In the genomic region with DNA sequence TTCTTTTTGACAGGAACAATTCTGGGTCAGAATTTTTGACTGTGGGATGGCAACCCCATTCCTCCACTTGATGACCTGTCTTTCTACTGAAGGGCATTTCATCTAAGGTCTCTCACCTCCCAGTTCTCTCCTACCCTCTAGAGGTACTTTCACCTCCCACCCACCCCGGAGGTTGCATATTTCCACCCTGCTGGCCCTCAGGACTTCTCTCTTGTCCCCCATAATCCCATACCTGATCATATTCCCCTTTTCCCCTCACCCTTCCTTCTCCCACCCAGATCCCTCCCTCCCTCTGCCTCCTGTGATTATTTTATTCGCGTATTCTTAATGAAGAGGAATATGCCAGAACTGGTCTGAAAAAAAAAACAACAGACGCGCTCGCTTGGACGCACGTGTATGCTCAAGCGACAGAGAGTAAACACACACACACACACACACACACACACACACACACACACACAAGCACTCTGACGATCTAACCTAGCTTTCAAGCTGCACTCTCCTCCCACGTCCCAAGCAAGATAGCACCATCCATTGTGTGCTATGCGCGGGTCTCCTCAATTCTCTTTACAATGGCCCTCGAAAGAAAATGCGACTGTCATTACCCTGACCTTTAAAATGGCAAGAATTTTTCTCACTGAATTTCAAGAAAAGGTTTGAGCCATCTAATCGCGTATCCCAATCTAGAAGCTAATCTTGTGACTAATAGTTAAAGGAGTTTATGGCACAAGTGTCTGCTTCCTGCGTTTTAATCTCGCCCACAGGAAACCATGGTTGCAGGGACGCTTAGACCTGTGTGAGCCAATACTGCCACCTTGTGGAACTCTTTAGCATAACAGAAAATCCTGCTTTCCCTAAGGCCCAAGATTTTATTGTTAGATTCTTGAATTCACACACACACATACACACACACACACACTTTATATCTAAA, we compare ENCODE assay signal across 8 mouse cellular contexts.
DNase-seq lines count a peak whose midpoint lies in the region; ATAC-seq and TF ChIP-seq lines count a peak whose summit lies in the region.

No protein-coding gene starts in this region.

- peak; percentile 82 for TF ChIP-seq CTCF in E14TG2a.4 (conservative IDR thresholded peaks at IDR 0.05; ENCODE audit: low read length)
- TF ChIP-seq CTCF in liver, adult 2 months (IDR thresholded peaks at IDR 0.05; ENCODE audit: low read depth, low read length) = peak; percentile 72

- WGBS in embryonic facial prominence, embryonic 12.5 days = 21% methylated on average over 20 of the region's 20 CpGs
- WGBS in heart, embryonic 16.5 days = 12% methylated on average over 20 of the region's 20 CpGs
- 7% methylated on average over 20 of the region's 20 CpGs for WGBS in liver, adult 2 months

- H3K27me3 ChIP-seq in E14TG2a.4 (ENCODE audit: insufficient read depth, low read length) = peaks cover 7% of the 10 kb centered on the region; the same call in 1 of the 2 replicates
- H3K27me3 ChIP-seq in embryonic facial prominence, embryonic 12.5 days = 0 out of 2 replicates have a peak, but pooled peaks cover 2% of the 10 kb centered on the region
- H3K27me3 ChIP-seq in heart, embryonic 16.5 days (ENCODE audit: control insufficient read depth, insufficient read depth, low read length) = no peaks in the 10 kb centered on the region
- no peaks in the 10 kb centered on the region for H3K27me3 ChIP-seq in liver, adult 2 months (ENCODE audit: control insufficient read depth, insufficient read depth, low read length)

- peak overlapping the region; percentile 59 for H3K4me2 ChIP-seq in embryonic facial prominence, embryonic 12.5 days (replicated peaks)
- H3K4me2 ChIP-seq in heart, embryonic 16.5 days (ENCODE audit: low read depth, low read length) = peak overlapping the region; percentile 57

- H3K4me3 ChIP-seq in E14TG2a.4 (replicated peaks; ENCODE audit: low read length) = no peak overlapping the region
- H3K4me3 ChIP-seq in embryonic facial prominence, embryonic 12.5 days = peak overlapping the region; percentile 30
- peak overlapping the region; percentile 44 for H3K4me3 ChIP-seq in heart, embryonic 16.5 days (ENCODE audit: low read length)
- no peak overlapping the region for H3K4me3 ChIP-seq in liver, adult 2 months (ENCODE audit: insufficient read depth, low read depth, low read length)

- H3K4me1 ChIP-seq in E14TG2a.4 (replicated peaks; ENCODE audit: low read depth, low read length) = peaks cover 54% of the 10 kb centered on the region
- no peaks in the 10 kb centered on the region for H3K4me1 ChIP-seq in embryonic facial prominence, embryonic 12.5 days
- H3K4me1 ChIP-seq in heart, embryonic 16.5 days (ENCODE audit: control insufficient read depth, insufficient read depth, low read length) = no peaks in the 10 kb centered on the region
- H3K4me1 ChIP-seq in liver, adult 2 months (ENCODE audit: control insufficient read depth, insufficient read depth, low read length) = peaks cover 2% of the 10 kb centered on the region

- no peaks in the 10 kb centered on the region for H3K79me2 ChIP-seq in liver, adult 2 months (ENCODE audit: control insufficient read depth, insufficient read depth, low read length)

- ATAC-seq in embryonic facial prominence, embryonic 12.5 days (ENCODE audit: insufficient number of reproducible peaks, insufficient read depth, low FRiP score, low TSS enrichment) = peak; percentile 53; the same call in 1 of the 2 replicates
- ATAC-seq in heart, embryonic 16.5 days (replicated peaks; ENCODE audit: extremely low read depth, insufficient read depth, low FRiP score) = 0 out of 2 replicates have a peak, but pooled peaks have one; percentile 37

- H3K36me3 ChIP-seq in E14TG2a.4 (ENCODE audit: insufficient read depth, low read length) = no peaks in the 10 kb centered on the region
- H3K36me3 ChIP-seq in embryonic facial prominence, embryonic 12.5 days = no peaks in the 10 kb centered on the region
- H3K36me3 ChIP-seq in heart, embryonic 16.5 days (ENCODE audit: control insufficient read depth, insufficient read depth) = no peaks in the 10 kb centered on the region
- no peaks in the 10 kb centered on the region for H3K36me3 ChIP-seq in liver, adult 2 months (ENCODE audit: control insufficient read depth, insufficient read depth, low read length)

- no peak for TF ChIP-seq POLR2A in liver, adult 2 months (IDR thresholded peaks at IDR 0.05; ENCODE audit: extremely low read depth, insufficient read depth, low read length)

- peak; percentile 23 for DNase-seq in adrenal gland, postnatal 25 days
- peak; percentile 72 for DNase-seq in kidney, postnatal 14 days
- DNase-seq in liver, adult 2 months (ENCODE audit: extremely low read depth, low read depth, low spot score) = peak; percentile 58
- peak; percentile 22 for DNase-seq in naive thymus-derived CD4-positive, alpha-beta T cell, adult 2 months (ENCODE audit: low read depth)
- peak; percentile 29 for DNase-seq in thymus, postnatal 4 days

- H3K9ac ChIP-seq in embryonic facial prominence, embryonic 12.5 days = no peak overlapping the region
- H3K9ac ChIP-seq in heart, embryonic 16.5 days (ENCODE audit: low read length) = peak overlapping the region; percentile 2; the same call in 1 of the 2 replicates
- no peak overlapping the region for H3K9ac ChIP-seq in liver, adult 2 months (ENCODE audit: low read depth, low read length)

- no peaks in the 10 kb centered on the region for H3K9me3 ChIP-seq in E14TG2a.4 (ENCODE audit: low read length)
- H3K9me3 ChIP-seq in embryonic facial prominence, embryonic 12.5 days = no peaks in the 10 kb centered on the region
- H3K9me3 ChIP-seq in heart, embryonic 16.5 days (replicated peaks; ENCODE audit: control insufficient read depth, low read length) = no peaks in the 10 kb centered on the region

- no peak overlapping the region for H3K27ac ChIP-seq in embryonic facial prominence, embryonic 12.5 days
- no peak overlapping the region for H3K27ac ChIP-seq in heart, embryonic 16.5 days (ENCODE audit: low read length)
- no peak overlapping the region for H3K27ac ChIP-seq in liver, adult 2 months (replicated peaks; ENCODE audit: insufficient read depth, low read depth, low read length)

Comparison
In these comparisons a context has a peak if more than half of its experiments do, and no peak if none do; other contexts are left out.
1. H3K4me3 ChIP-seq: peak in embryonic facial prominence, embryonic 12.5 days (single experiment) and heart, embryonic 16.5 days (single experiment); none in E14TG2a.4 (single experiment) and liver, adult 2 months (single experiment).
2. DNase-seq: peak in every context shown above with its lines; median percentile 72 in kidney, postnatal 14 days; 58 in liver, adult 2 months; 29 in thymus, postnatal 4 days; 23 in adrenal gland, postnatal 25 days; 22 in naive thymus-derived CD4-positive, alpha-beta T cell, adult 2 months.